Mouse (Mus musculus) midbrain, embryonic 12.5 days (tissue): Measurements from ENCODE around the gene Ece1. TPM values are rescaled to one million over a fixed set of nuclear protein-coding genes. Genes with fewer than 3 reads are reported as not detected.

Source experiments
- ATAC-seq: fragments of 200-750 bp; cut with Nextera tagmentation; 2 replicates; pipeline ENCODE4 v1.8.0; 2017; ENCODE audit warnings: low read depth, moderate TSS enrichment, moderate library complexity; ENCODE audit not compliant: low FRiP score
- H3K27ac ChIP-seq: fragments of 300-500 bp; sonication (generic); replicated peaks from 2 replicates; pipeline ENCODE4 v1.5.1; 2016; ENCODE audit warnings: mild to moderate bottlenecking
- H3K27me3 ChIP-seq: fragments of 300-500 bp; sonication (generic); 2 replicates; pipeline ENCODE4 v1.6.1; 2016; ENCODE audit warnings: mild to moderate bottlenecking
- H3K36me3 ChIP-seq: fragments of 300-500 bp; sonication (generic); 2 replicates; pipeline ENCODE4 v1.6.1; 2016
- H3K4me1 ChIP-seq: fragments of 300-500 bp; sonication (generic); 2 replicates; pipeline ENCODE4 v1.6.1; 2016
- H3K4me2 ChIP-seq: fragments of 300-500 bp; sonication (generic); replicated peaks from 2 replicates; pipeline ENCODE4 v1.6.1; 2016; ENCODE audit warnings: mild to moderate bottlenecking, moderate library complexity
- H3K4me3 ChIP-seq: fragments of 300-500 bp; sonication (generic); 2 replicates; pipeline ENCODE4 v1.5.1; 2016; ENCODE audit warnings: mild to moderate bottlenecking
- H3K9ac ChIP-seq: fragments of 300-500 bp; sonication (generic); replicated peaks from 2 replicates; pipeline ENCODE4 v1.6.1; 2016; ENCODE audit warnings: mild to moderate bottlenecking, moderate library complexity
- H3K9me3 ChIP-seq: fragments of 300-500 bp; sonication (generic); 2 replicates; pipeline ENCODE4 v1.6.1; 2016; ENCODE audit warnings: mild to moderate bottlenecking
- WGBS: fragments of 180-500 bp; shearing (Covaris S2); methylation state at CpG from one replicate; pipeline ENCODE4 v1.1.7; 2016; 5-methylcytosine and 5-hydroxymethylcytosine counted together
- polyA plus RNA-seq: library from polyadenylated mRNA; unstranded; fragments of >200 nt; fragmentation: Nextera tagmentation; extraction: Ambion mirVana; gene quantifications from 2 replicates; pipeline ENCODE4 v1.2.1, GENCODE M21; 2016

Gene Ece1
- polyA plus RNA-seq, 1 experiment from 2014 or later, result 17.8 TPM

GRCm38 (mm10) chr4:137871431-137871830 lies 9.4 kb downstream of the Ece1 start:
- no peak overlapping the region for H3K9ac ChIP-seq
- H3K9me3 ChIP-seq, result no peaks in the 10 kb centered on the region
- H3K4me2 ChIP-seq, result no peak overlapping the region
- no peaks in the 10 kb centered on the region for H3K27me3 ChIP-seq
- WGBS, result 91% methylated on average over 8 of the region's 8 CpGs
- H3K27ac ChIP-seq, result no peak overlapping the region
- H3K4me3 ChIP-seq, result no peak overlapping the region
- no peaks in the 10 kb centered on the region for H3K36me3 ChIP-seq
- peaks cover 43% of the 10 kb centered on the region for H3K4me1 ChIP-seq
- no peak for ATAC-seq

GRCm38 (mm10) chr4:137874337-137874736 lies 12.3 kb downstream of the Ece1 start:
- no peak for ATAC-seq
- Histone ChIP-seq H3K4me2 (no peak overlapping the region), H3K27me3 (no peaks in the 10 kb centered on the region), H3K27ac (no peak overlapping the region), H3K9me3 (no peaks in the 10 kb centered on the region), H3K4me3 (no peak overlapping the region), H3K4me1 (peaks cover 40% of the 10 kb centered on the region), H3K9ac (no peak overlapping the region), H3K36me3 (no peaks in the 10 kb centered on the region)
- WGBS, result 18% methylated on average over 7 of the region's 7 CpGs

- no peak for ATAC-seq
These were observed 12.8 kb downstream of the Ece1 start for GRCm38 (mm10) chr4:137874826-137875225.

GRCm38 (mm10) chr4:137875466-137876092 lies 13.5 kb downstream of the Ece1 start:
- no peaks in the 10 kb centered on the region for H3K36me3 ChIP-seq
- no peak overlapping the region for H3K4me3 ChIP-seq
- no peaks in the 10 kb centered on the region for H3K27me3 ChIP-seq
- no peak for ATAC-seq
- no peaks in the 10 kb centered on the region for H3K9me3 ChIP-seq
- H3K27ac ChIP-seq, result no peak overlapping the region
- H3K4me2 ChIP-seq, result no peak overlapping the region
- H3K4me1 ChIP-seq, result peaks cover 29% of the 10 kb centered on the region
- no peak overlapping the region for H3K9ac ChIP-seq
- 84% methylated on average over 9 of the region's 9 CpGs for WGBS

More at GRCm38 (mm10) chr4:137874826-137875225, 12.8 kb downstream of the Ece1 start:
- Histone ChIP-seq H3K9ac (no peak overlapping the region), H3K4me2 (no peak overlapping the region), H3K4me3 (no peak overlapping the region), H3K9me3 (no peaks in the 10 kb centered on the region), H3K36me3 (no peaks in the 10 kb centered on the region), H3K27me3 (no peaks in the 10 kb centered on the region), H3K27ac (no peak overlapping the region), H3K4me1 (peaks cover 35% of the 10 kb centered on the region)
- WGBS, result 55% methylated on average over 4 of the region's 4 CpGs

DNA sequence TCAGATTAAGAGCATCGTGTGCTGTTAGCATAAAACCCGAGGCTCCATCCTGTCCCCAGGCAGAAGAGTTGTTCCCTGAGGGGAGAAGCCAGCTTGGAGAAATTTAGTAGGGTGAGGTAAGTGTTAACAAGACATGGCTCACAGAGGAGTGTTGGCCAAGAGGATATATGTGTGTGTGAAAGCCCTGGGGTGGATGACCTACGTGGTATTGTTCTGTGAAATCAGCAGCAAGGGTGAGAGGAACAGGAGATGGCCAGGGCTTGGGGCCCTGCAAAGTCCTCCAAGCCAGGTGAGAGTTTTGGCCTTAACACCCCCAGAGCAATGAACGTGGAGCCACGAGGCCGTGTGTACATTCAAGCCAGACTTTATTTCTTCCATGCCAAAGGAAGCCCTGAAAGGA lies 14.8 kb downstream of the Ece1 start:
- H3K9me3 ChIP-seq, result no peaks in the 10 kb centered on the region
- H3K27ac ChIP-seq, result no peak overlapping the region
- no peak overlapping the region for H3K4me2 ChIP-seq
- H3K9ac ChIP-seq, result 0 out of 2 replicates have a peak overlapping the region, but pooled peaks have one; percentile 17
- H3K36me3 ChIP-seq, result no peaks in the 10 kb centered on the region
- no peak for ATAC-seq
- WGBS, result 44% methylated on average over 6 of the region's 6 CpGs
- H3K27me3 ChIP-seq, result no peaks in the 10 kb centered on the region
- no peak overlapping the region for H3K4me3 ChIP-seq
- H3K4me1 ChIP-seq, result peaks cover 29% of the 10 kb centered on the region

DNA sequence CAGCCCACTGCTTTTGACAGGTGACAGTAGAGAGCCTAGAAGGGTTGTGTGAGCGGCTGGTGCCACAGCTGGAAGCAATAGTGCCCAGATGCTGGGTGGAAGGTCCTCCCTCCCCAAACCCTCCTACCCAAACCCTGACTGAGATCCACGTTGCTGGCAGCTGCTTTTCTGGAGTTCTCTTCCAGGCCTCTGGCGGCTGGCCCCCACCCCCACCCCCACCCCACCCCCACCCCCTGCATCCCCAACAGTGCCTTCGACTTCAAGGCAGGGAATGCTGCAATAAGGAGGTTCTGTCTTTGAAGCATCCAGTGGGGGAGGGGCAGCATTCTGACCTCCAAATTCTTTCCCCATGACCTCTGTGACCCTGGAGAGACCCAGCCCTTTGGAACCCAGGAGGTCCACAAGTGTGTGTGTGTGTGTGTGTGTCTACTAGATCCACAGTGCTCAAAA lies 15.4 kb downstream of the Ece1 start:
- Histone ChIP-seq H3K36me3 (no peaks in the 10 kb centered on the region), H3K9me3 (no peaks in the 10 kb centered on the region), H3K4me3 (no peak overlapping the region), H3K4me2 (no peak overlapping the region), H3K4me1 (peaks cover 29% of the 10 kb centered on the region), H3K27me3 (no peaks in the 10 kb centered on the region), H3K27ac (no peak overlapping the region), H3K9ac (no peak overlapping the region)
- 7% methylated on average over 4 of the region's 4 CpGs for WGBS
- ATAC-seq, result no peak

GRCm38 (mm10) chr4:137879383-137880156 lies 17.5 kb downstream of the Ece1 start:
- H3K27ac ChIP-seq, result no peak overlapping the region

GRCm38 (mm10) chr4:137881445-137881844 lies 19.4 kb downstream of the Ece1 start:
- H3K27ac ChIP-seq, result no peak overlapping the region
- H3K4me2 ChIP-seq, result no peak overlapping the region
- WGBS, result 94% methylated on average over 8 of the region's 8 CpGs
- no peaks in the 10 kb centered on the region for H3K36me3 ChIP-seq
- no peaks in the 10 kb centered on the region for H3K27me3 ChIP-seq
- no peak for ATAC-seq
- H3K4me1 ChIP-seq, result peaks cover 21% of the 10 kb centered on the region
- H3K9ac ChIP-seq, result no peak overlapping the region
- H3K4me3 ChIP-seq, result no peak overlapping the region
- H3K9me3 ChIP-seq, result no peaks in the 10 kb centered on the region

More at GRCm38 (mm10) chr4:137879383-137880156, 17.5 kb downstream of the Ece1 start:
- WGBS, result 82% methylated on average over 8 of the region's 8 CpGs
- no peak for ATAC-seq
- no peaks in the 10 kb centered on the region for H3K9me3 ChIP-seq
- no peak overlapping the region for H3K4me2 ChIP-seq
- no peak overlapping the region for H3K4me3 ChIP-seq
- peaks cover 27% of the 10 kb centered on the region for H3K4me1 ChIP-seq
- H3K36me3 ChIP-seq, result no peaks in the 10 kb centered on the region
- no peak overlapping the region for H3K9ac ChIP-seq
- no peaks in the 10 kb centered on the region for H3K27me3 ChIP-seq

DNA sequence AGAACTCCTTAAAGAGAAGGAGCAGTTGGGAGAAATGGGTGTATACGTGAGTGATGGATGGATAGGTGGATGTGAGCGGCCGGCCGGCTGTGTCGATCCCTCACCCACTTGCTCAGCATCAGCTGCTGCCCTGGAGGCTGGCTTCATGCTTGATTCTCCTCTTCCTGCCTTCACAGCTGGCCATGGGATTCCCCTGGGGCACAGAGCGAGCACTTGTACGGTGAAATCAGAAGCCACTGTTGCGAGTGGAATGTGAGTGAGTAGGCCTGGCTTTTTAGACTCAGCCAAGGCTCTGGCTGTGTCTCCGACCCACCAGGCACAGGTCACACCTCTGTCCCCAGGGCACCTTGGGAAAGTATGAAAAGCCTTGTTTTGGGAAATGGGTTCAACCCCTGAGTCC lies 20.6 kb downstream of the Ece1 start:
- H3K4me1 ChIP-seq, result peaks cover 14% of the 10 kb centered on the region
- no peak overlapping the region for H3K4me2 ChIP-seq
- no peak overlapping the region for H3K9ac ChIP-seq
- no peaks in the 10 kb centered on the region for H3K9me3 ChIP-seq
- no peak for ATAC-seq
- 72% methylated on average over 9 of the region's 9 CpGs for WGBS
- no peaks in the 10 kb centered on the region for H3K27me3 ChIP-seq
- peak overlapping the region; percentile 7; the same call in 1 of the 2 replicates for H3K27ac ChIP-seq
- no peaks in the 10 kb centered on the region for H3K36me3 ChIP-seq
- no peak overlapping the region for H3K4me3 ChIP-seq

DNA sequence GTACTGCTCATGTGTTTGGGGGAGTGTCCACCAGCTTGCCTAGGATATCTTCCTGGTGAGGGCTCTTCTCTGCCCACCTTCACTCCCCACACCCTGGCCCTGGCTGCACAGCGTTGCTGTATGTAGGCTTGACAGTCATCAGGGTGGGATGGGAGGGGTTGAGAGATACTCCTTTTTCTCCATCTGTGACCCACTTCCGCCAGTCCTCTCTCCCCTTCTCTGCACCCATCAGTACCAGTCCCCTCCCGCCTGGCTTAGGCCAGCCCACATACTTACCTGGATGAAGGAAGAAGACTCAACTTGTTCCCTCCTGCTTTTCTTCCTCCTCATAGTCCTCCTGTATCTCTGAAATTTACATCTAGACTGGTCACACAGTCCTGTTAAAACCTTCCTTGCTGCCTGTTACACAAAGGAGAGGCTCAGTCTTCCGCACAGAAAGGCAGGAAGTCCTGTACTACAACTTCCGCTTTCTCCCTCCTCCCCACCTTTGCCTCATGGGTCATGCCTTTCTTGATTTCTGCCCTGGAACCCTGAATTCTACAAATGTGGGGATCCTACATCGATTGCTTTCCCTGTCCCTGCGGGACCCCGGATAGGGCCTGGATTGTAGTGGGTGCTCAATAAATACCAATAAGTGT lies 21.6 kb downstream of the Ece1 start:
- Histone ChIP-seq H3K27me3 (no peaks in the 10 kb centered on the region), H3K9ac (no peak overlapping the region), H3K4me3 (no peak overlapping the region), H3K36me3 (no peaks in the 10 kb centered on the region), H3K9me3 (no peaks in the 10 kb centered on the region), H3K4me1 (peaks cover 12% of the 10 kb centered on the region), H3K27ac (no peak overlapping the region), H3K4me2 (no peak overlapping the region)
- ATAC-seq, result no peak
- 88% methylated on average over 8 of the region's 8 CpGs for WGBS

DNA sequence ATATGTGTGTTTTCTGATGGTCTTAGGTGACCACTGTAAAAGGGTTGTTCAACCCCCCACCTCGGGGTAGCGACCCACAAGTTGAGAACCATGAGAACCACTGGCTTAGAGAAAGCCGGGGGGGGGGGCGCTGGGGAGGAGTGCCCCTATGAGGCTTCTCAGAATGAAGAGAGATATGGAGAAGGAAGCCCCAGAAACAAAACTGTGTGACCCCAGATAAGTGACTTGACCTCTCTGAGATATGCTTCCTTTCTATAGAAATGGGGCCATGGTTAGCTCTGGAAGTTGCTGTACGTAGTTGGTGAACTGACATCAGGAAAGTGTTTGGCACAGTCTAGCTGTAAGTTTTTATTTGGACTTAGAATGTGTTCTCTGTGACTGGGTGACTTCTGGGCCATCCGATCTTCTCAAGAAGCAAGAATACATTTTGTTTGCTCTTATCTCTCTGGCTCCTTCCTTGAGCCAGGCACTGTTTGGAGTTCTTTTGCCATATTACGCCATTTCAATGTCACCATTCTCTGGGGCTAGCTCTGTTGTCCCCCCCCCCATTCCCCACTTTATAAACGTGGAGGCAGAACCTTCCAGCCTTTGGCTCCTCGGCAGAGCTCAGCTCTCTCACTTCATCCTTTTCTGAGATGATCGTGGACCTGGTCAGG lies 25.4 kb downstream of the Ece1 start:
- no peak overlapping the region for H3K4me2 ChIP-seq
- peaks cover 32% of the 10 kb centered on the region for H3K4me1 ChIP-seq
- H3K36me3 ChIP-seq, result no peaks in the 10 kb centered on the region
- H3K4me3 ChIP-seq, result no peak overlapping the region
- no peaks in the 10 kb centered on the region for H3K9me3 ChIP-seq
- H3K27me3 ChIP-seq, result peaks cover 4% of the 10 kb centered on the region; the same call in 1 of the 2 replicates
- no peak overlapping the region for H3K27ac ChIP-seq
- WGBS, result 87% methylated on average over 10 of the region's 10 CpGs
- ATAC-seq, result no peak
- no peak overlapping the region for H3K9ac ChIP-seq

DNA sequence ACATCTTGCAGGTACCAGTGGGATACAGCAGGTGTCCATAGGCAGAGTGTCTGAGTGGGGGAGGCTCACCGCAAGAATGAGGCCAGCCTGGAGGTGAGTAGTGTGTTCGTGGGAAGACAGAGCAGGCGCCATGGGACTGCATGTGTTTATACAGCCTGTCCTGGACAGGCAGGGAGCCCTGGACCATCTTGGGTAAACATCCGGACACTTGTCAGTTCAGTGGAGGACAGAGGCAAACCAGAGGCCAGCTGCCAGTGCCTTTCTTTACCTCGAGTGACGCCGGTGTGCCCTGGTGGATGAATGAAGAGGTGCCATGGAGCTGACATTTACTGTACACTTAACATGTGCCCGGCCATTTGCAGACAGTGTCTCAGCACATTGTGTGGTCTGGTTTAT lies 26.0 kb downstream of the Ece1 start:
- peaks cover 34% of the 10 kb centered on the region for H3K4me1 ChIP-seq
- H3K9ac ChIP-seq, result no peak overlapping the region
- no peak overlapping the region for H3K4me2 ChIP-seq
- peaks cover 4% of the 10 kb centered on the region; the same call in 1 of the 2 replicates for H3K27me3 ChIP-seq
- no peaks in the 10 kb centered on the region for H3K36me3 ChIP-seq
- 84% methylated on average over 8 of the region's 8 CpGs for WGBS
- no peaks in the 10 kb centered on the region for H3K9me3 ChIP-seq
- no peak overlapping the region for H3K4me3 ChIP-seq
- ATAC-seq, result no peak
- no peak overlapping the region for H3K27ac ChIP-seq
